Mouse (Mus musculus): ENCODE measurements around the gene Stx11.
A peak's percentile ranks its signal among the peaks of the same experiment; 100 is the strongest.

Gene Stx11

DNA sequence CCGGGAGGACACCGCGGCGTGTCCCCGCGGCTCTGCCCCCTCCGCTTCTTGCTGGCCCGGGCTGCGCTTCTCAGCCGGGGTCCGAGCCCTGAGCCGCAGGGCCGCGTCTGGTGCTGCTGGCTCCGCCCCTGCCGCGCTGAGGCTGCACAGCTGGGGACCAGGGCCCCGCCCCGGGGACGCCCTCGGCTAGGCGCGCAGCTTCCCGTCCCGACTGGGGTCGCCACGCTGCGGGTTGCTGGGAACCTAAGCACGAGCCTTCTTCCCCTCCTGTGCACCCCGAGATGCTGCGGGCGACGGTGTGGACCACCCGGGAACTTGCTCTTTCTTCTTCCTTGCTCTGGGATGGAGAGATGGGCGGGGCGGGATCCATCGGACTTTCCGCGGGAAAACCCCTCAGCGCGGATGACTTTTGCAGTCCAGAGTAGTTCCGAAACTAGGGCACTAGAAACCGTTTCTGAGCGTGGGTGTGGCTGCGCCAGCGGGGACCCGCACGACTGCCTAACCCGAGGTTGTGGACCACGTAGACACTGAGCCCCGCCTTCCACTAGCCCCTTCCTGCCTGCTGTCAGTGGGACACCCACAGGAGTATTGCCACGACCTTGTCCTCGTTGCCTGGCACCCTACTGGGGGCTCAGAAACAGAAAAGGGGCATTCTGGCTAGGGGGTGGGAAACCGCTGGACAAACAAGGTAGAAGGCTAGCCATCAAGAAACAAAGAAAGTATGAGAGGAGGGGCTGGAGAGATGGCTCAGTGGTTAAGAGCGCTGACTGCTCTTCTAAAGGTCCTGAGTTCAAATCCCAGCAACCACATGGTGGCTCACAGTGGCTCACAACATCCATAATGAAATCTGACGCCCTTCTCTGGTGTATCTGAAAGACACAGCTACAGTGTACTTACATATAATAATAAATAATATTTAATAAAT lies at the start of gene Stx11:
TSS of gene Stx11 (minus strand) at position 148 of the 925 bp plus-strand sequence.
- DNase-seq (ENCODE audit: low read depth, low spot score), result peak; percentile 57

GRCm38 (mm10) chr10:13008737-13009121 lies 44.6 kb upstream of the Stx11 start:
- no peak for DNase-seq (ENCODE audit: low read depth, low spot score)

- DNase-seq (ENCODE audit: low read depth, low spot score), result peak; percentile 97
These were observed 44.0 kb upstream of the Stx11 start for GRCm38 (mm10) chr10:13007876-13008736.

GRCm38 (mm10) chr10:13005043-13005442 lies 40.9 kb upstream of the Stx11 start, which contains the start of gene Sf3b5:
Gene Sf3b5, plus strand, starts transcription at chr10:13005343.
- no peak for DNase-seq (ENCODE audit: low read depth, low spot score)

GRCm38 (mm10) chr10:12996736-12997477 lies 32.8 kb upstream of the Stx11 start:
- peak; percentile 85 for DNase-seq (ENCODE audit: low read depth, low spot score)

- DNase-seq (ENCODE audit: low read depth, low spot score), result no peak
These were observed 29.4 kb upstream of the Stx11 start for GRCm38 (mm10) chr10:12993411-12994039.

GRCm38 (mm10) chr10:12991953-12992352 lies 27.9 kb upstream of the Stx11 start:
- no peak for DNase-seq (ENCODE audit: low read depth, low spot score)

DNA sequence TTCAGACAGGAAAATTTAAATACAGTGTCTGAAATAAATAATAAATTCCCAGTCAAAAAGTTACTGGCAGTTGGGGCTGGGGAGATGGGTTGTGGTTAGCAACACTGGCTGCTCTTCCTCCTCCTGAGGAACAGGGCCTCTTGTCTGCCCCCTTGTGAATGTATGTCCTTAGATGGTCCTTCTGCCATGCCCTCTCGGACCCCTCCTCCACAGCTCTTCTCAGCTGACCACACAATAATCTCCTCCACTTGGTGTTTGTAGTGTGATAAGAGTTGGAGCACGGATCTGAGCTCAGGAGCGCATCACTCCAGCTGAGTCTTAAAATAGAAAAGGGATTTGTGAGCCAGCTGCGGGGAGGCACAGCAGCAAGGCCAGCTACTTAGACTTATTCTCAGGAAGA lies 22.8 kb upstream of the Stx11 start:
- DNase-seq (ENCODE audit: low read depth, low spot score), result no peak

DNA sequence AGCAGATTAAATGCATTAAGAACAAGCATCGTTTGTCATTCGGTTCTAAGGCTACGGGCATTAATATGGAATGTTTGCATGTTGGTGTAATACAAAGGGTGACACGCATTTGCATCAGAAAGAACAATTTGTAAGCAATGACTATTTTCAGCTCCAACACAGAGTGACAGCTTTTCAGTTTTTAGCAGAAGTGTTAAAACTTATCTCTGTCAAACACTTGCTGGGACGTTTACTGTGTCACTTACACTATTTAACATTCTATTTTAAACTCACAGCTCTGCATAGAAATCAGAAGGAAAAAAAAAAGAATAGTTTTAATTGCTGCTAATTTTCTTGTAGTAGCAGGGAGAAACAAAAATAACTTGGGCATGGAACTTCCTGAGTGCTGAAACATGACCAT lies 22.4 kb upstream of the Stx11 start:
- no peak for DNase-seq (ENCODE audit: low read depth, low spot score)

GRCm38 (mm10) chr10:12985028-12985427 lies 20.9 kb upstream of the Stx11 start:
- DNase-seq (ENCODE audit: low read depth, low spot score), result no peak

DNA sequence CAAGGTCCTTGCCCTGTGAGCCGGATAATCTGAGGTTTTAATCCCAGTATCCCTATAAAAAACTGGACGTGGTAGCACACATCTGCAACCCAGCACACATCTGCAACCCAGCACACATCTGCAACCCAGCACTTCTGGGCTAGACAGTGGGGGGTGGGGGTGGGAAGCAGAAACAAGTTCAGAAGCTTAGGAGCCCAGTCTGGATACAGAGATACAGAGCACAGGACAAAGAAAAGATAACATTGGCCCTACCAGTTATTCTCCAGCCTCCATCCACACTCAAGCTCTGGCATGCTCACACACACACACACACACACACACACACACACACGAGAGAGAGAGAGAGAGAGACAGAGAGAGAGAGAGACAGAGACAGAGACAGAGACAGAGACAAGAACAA lies 19.4 kb upstream of the Stx11 start:
- no peak for DNase-seq (ENCODE audit: low read depth, low spot score)

GRCm38 (mm10) chr10:12981071-12981470 lies 17.0 kb upstream of the Stx11 start:
- no peak for DNase-seq (ENCODE audit: low read depth, low spot score)

GRCm38 (mm10) chr10:12977787-12978212 lies 13.7 kb upstream of the Stx11 start:
- no peak for DNase-seq (ENCODE audit: low read depth, low spot score)

DNA sequence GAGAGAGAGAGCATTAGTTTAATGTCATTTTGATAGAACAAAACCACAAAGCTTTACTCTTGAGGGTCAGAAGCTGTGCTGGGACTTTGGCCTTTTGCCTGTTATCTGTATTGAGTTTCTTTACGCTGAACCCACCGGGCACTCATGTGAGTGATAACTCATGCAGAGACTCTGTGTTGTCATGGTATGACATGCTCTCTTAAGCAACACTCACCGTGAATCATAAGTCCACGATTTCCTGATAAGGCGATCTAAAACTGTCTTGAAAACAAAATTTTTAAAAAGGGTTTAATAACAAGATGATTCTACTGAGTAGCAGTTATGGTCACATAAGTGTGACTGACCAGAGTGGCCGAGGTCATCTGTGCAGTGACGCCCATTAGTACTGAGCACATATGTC lies 12.5 kb upstream of the Stx11 start:
- no peak for DNase-seq (ENCODE audit: low read depth, low spot score)

DNA sequence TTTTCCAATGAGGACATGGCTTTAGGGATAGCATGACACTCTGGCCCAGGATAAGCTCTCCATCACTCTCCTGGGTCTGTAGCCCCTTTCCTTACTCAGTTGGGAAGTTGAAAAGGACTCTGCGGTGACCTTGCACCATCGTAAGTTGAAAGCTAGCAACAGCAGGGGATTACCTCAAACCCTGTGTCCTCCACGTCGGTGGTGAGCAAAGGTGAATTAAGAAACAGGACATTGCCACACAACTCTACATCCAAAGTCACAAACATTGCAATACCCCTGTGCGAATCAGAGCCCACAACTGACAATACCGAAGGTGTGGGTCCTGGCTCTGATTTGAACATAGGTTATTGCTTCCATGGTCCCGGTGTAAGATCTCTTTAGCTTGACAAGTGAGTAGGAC lies 11.9 kb upstream of the Stx11 start:
- DNase-seq (ENCODE audit: low read depth, low spot score), result no peak

- no peak for DNase-seq (ENCODE audit: low read depth, low spot score)
These were observed 11.4 kb upstream of the Stx11 start for GRCm38 (mm10) chr10:12975461-12975860.

- no peak for DNase-seq (ENCODE audit: low read depth, low spot score)
These were observed 10.5 kb upstream of the Stx11 start for GRCm38 (mm10) chr10:12974572-12974971.

- DNase-seq (ENCODE audit: low read depth, low spot score), result no peak
These were observed 1.6 kb upstream of the Stx11 start for GRCm38 (mm10) chr10:12965669-12966180.

DNA sequence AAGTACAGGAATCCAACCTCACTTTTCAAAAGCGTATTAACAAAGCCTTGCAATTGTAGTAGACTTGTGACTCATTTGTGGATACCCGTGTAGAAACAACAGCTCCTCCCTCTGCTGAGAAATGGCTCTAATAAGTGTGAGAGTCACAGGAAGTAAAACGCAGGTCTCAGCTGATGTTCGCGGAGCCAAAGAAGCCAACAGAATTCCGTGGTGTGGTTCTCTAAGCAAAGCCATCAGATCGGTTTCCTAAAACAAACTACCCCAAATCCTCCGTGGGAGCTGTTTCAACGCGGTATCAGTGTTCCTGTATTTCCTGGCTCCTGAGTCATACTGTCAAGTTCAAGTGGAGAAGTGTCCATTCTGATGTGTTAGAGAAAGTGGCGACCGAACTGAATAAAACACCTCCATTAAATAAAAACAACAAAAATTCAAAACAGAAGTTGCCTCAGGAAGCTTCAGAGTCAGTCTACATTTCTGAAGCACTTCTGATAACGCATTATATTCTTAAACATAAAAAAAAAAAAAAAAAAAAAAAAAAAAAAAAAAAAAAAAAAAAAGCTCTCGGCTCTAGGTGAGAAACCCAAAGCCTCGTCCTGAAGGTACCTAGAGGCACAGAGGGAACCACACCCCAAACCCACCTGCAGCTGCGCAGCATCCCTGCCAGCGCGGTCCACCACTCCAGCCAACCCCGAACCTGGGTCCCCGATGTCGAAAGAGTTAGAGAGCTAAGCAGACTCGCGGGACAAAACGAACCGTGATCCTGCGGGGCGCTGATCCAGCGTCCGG lies 543 bp downstream of the Stx11 start:
- peak; percentile 10 for DNase-seq (ENCODE audit: low read depth, low spot score)

DNA sequence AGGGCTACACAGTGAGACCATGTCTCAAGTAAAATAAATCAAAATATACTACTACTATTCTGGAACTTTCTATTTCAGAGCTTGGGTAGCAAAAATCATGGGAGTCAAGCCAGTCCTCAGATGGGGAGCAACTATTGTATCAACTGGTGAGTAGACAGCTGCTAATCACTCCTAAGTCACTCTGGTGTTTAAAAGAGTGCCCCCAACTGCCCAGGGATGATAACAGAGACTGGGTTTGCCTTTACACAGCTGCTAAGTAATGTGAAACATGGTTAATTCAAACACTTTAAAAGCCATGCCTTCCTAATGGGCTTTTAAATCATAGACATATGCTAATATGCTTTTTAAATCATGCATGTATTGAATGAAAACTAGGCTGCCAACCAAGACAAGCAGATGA lies 1.9 kb downstream of the Stx11 start:
- DNase-seq (ENCODE audit: low read depth, low spot score), result no peak
